Mouse (Mus musculus) common myeloid progenitor, adult 5-6 weeks (primary cell): ENCODE data around the gene Homer2. TPM values are rescaled to one million over a fixed set of nuclear protein-coding genes. Genes with fewer than 3 reads are reported as not detected.

ENCODE experiments used
- ATAC-seq: replicated peaks from 2 replicates; pipeline ENCODE4 v1.8.0; 2016; ENCODE audit warnings: low read depth, mild to moderate bottlenecking, moderate TSS enrichment, inconsistent platforms; ENCODE audit not compliant: poor library complexity, severe bottlenecking
- total RNA-seq: library from RNA; stranded (forward); fragments of 200-1000, 187-1606 nt; gene quantifications from 2 replicates; pipeline ENCODE4 v1.2.3, GENCODE M21; 2017

Homer2 gene
- total RNA-seq, result 0.78 TPM in 2 replicates

GRCm38 (mm10) chr7:81707471-81708140 lies at the start of gene Homer2:
Gene Homer2 (minus strand): TSS chr7:81707527.
- ATAC-seq, result no peak

- no peak for ATAC-seq
Observed at GRCm38 (mm10) chr7:81747956-81748355, 40.6 kb upstream of the Homer2 start.

- peak; percentile 87 for ATAC-seq
Observed at GRCm38 (mm10) chr7:81744145-81744544, 36.8 kb upstream of the Homer2 start.

- ATAC-seq, result no peak
Observed at GRCm38 (mm10) chr7:81740010-81740409, 32.7 kb upstream of the Homer2 start.

GRCm38 (mm10) chr7:81738720-81739385 lies 31.5 kb upstream of the Homer2 start:
- ATAC-seq, result no peak

GRCm38 (mm10) chr7:81735300-81736048 lies 28.1 kb upstream of the Homer2 start:
- no peak for ATAC-seq

GRCm38 (mm10) chr7:81732183-81733089 lies 25.1 kb upstream of the Homer2 start:
- ATAC-seq, result 0 out of 2 replicates have a peak, but pooled peaks have one; percentile 16

GRCm38 (mm10) chr7:81731181-81731651 lies 23.9 kb upstream of the Homer2 start:
- ATAC-seq, result no peak

- peak; percentile 37; the same call in 1 of the 2 replicates for ATAC-seq
Observed at GRCm38 (mm10) chr7:81729787-81730186, 22.5 kb upstream of the Homer2 start.

- ATAC-seq, result no peak
Observed at GRCm38 (mm10) chr7:81727716-81728115, 20.4 kb upstream of the Homer2 start.

- ATAC-seq, result no peak
Observed at GRCm38 (mm10) chr7:81726728-81727005, 19.3 kb upstream of the Homer2 start.

GRCm38 (mm10) chr7:81725986-81726727 lies 18.8 kb upstream of the Homer2 start:
- peak; percentile 90 for ATAC-seq

GRCm38 (mm10) chr7:81723851-81724250 lies 16.5 kb upstream of the Homer2 start:
- no peak for ATAC-seq

- no peak for ATAC-seq
Observed at GRCm38 (mm10) chr7:81721271-81721670, 13.9 kb upstream of the Homer2 start.

- peak; percentile 59 for ATAC-seq
Observed at GRCm38 (mm10) chr7:81719216-81719661, 11.9 kb upstream of the Homer2 start.

GRCm38 (mm10) chr7:81718657-81719056 lies 11.3 kb upstream of the Homer2 start:
- ATAC-seq, result no peak

- no peak for ATAC-seq
Observed at GRCm38 (mm10) chr7:81710166-81710565, 2.8 kb upstream of the Homer2 start.

GRCm38 (mm10) chr7:81708165-81708564 lies 838 bp upstream of the Homer2 start:
- no peak for ATAC-seq
